Mouse (Mus musculus): ENCODE results near the gene Dkk3. TPM values are rescaled to one million over a fixed set of nuclear protein-coding genes. Genes with fewer than 3 reads are reported as not detected.

The Dkk3 gene
- polyA plus RNA-seq, 1 experiment: 16.8 TPM

GRCm38 (mm10) chr7:112142616-112143015 lies 16.2 kb downstream of the Dkk3 start:
- DNase-seq: no peak
- WGBS: 58% methylated on average over 3 of the region's 3 CpGs
- H3K36me3 ChIP-seq (ENCODE audit: control insufficient read depth, insufficient read depth, low read length): no peaks in the 10 kb centered on the region
- no peak for TF ChIP-seq CTCF (conservative IDR thresholded peaks at IDR 0.05; ENCODE audit: insufficient read depth, insufficient read length, low read depth, low read length)
- TF ChIP-seq POLR2A (IDR thresholded peaks at IDR 0.05; ENCODE audit: low read depth, low read length): no peak
- H3K27ac ChIP-seq (ENCODE audit: insufficient read depth, low read depth, low read length): no peak overlapping the region
- H3K27me3 ChIP-seq (replicated peaks; ENCODE audit: control insufficient read depth, insufficient read depth, low read length): no peaks in the 10 kb centered on the region
- no peaks in the 10 kb centered on the region for H3K4me1 ChIP-seq (ENCODE audit: control insufficient read depth, insufficient read depth, low read length)
- no peak overlapping the region for H3K4me3 ChIP-seq (ENCODE audit: insufficient read depth, low read depth, low read length)

GRCm38 (mm10) chr7:112140725-112141124 lies 18.1 kb downstream of the Dkk3 start:
- Histone ChIP-seq H3K36me3 (ENCODE audit: control insufficient read depth, insufficient read depth, low read length) (no peaks in the 10 kb centered on the region), H3K4me3 (ENCODE audit: insufficient read depth, low read depth, low read length) (no peak overlapping the region), H3K27ac (ENCODE audit: insufficient read depth, low read depth, low read length) (no peak overlapping the region), H3K4me1 (ENCODE audit: control insufficient read depth, insufficient read depth, low read length) (no peaks in the 10 kb centered on the region), H3K27me3 (replicated peaks; ENCODE audit: control insufficient read depth, insufficient read depth, low read length) (no peaks in the 10 kb centered on the region)
- TF ChIP-seq CTCF (conservative IDR thresholded peaks at IDR 0.05; ENCODE audit: insufficient read depth, insufficient read length, low read depth, low read length): no peak
- TF ChIP-seq POLR2A (IDR thresholded peaks at IDR 0.05; ENCODE audit: low read depth, low read length): no peak
- DNase-seq: no peak
- 93% methylated on average over 2 of the region's 2 CpGs for WGBS

GRCm38 (mm10) chr7:112138509-112139405 lies 20.1 kb downstream of the Dkk3 start:
- TF ChIP-seq POLR2A (IDR thresholded peaks at IDR 0.05; ENCODE audit: low read depth, low read length) (no peak), CTCF (conservative IDR thresholded peaks at IDR 0.05; ENCODE audit: insufficient read depth, insufficient read length, low read depth, low read length) (no peak)
- H3K27ac ChIP-seq (ENCODE audit: insufficient read depth, low read depth, low read length): no peak overlapping the region; the same call in 1 of the 2 replicates
- H3K36me3 ChIP-seq (ENCODE audit: control insufficient read depth, insufficient read depth, low read length): no peaks in the 10 kb centered on the region
- no peak overlapping the region for H3K4me3 ChIP-seq (ENCODE audit: insufficient read depth, low read depth, low read length)
- no peaks in the 10 kb centered on the region for H3K27me3 ChIP-seq (replicated peaks; ENCODE audit: control insufficient read depth, insufficient read depth, low read length)
- 73% methylated on average over 11 of the region's 11 CpGs for WGBS
- peak; percentile 78 for DNase-seq
- H3K4me1 ChIP-seq (ENCODE audit: control insufficient read depth, insufficient read depth, low read length): no peaks in the 10 kb centered on the region

GRCm38 (mm10) chr7:112138168-112138508 lies 20.7 kb downstream of the Dkk3 start:
- H3K4me1 ChIP-seq (ENCODE audit: control insufficient read depth, insufficient read depth, low read length): no peaks in the 10 kb centered on the region
- no peaks in the 10 kb centered on the region for H3K36me3 ChIP-seq (ENCODE audit: control insufficient read depth, insufficient read depth, low read length)
- WGBS: 81% methylated on average over 7 of the region's 7 CpGs
- TF ChIP-seq POLR2A (IDR thresholded peaks at IDR 0.05; ENCODE audit: low read depth, low read length) (no peak), CTCF (conservative IDR thresholded peaks at IDR 0.05; ENCODE audit: insufficient read depth, insufficient read length, low read depth, low read length) (no peak)
- H3K27me3 ChIP-seq (replicated peaks; ENCODE audit: control insufficient read depth, insufficient read depth, low read length): no peaks in the 10 kb centered on the region
- H3K27ac ChIP-seq (ENCODE audit: insufficient read depth, low read depth, low read length): peak overlapping the region; percentile 54; the same call in 1 of the 2 replicates
- DNase-seq: no peak
- no peak overlapping the region for H3K4me3 ChIP-seq (ENCODE audit: insufficient read depth, low read depth, low read length)

- Histone ChIP-seq H3K4me3 (ENCODE audit: insufficient read depth, low read depth, low read length) (no peak overlapping the region), H3K27ac (ENCODE audit: insufficient read depth, low read depth, low read length) (no peak overlapping the region), H3K4me1 (ENCODE audit: control insufficient read depth, insufficient read depth, low read length) (no peaks in the 10 kb centered on the region), H3K27me3 (replicated peaks; ENCODE audit: control insufficient read depth, insufficient read depth, low read length) (no peaks in the 10 kb centered on the region), H3K36me3 (ENCODE audit: control insufficient read depth, insufficient read depth, low read length) (no peaks in the 10 kb centered on the region)
- WGBS: 88% methylated on average over 5 of the region's 5 CpGs
- DNase-seq: no peak
- TF ChIP-seq CTCF (conservative IDR thresholded peaks at IDR 0.05; ENCODE audit: insufficient read depth, insufficient read length, low read depth, low read length) (no peak), POLR2A (IDR thresholded peaks at IDR 0.05; ENCODE audit: low read depth, low read length) (no peak)
Measured at GRCm38 (mm10) chr7:112136537-112136936, 22.3 kb downstream of the Dkk3 start.

GRCm38 (mm10) chr7:112135161-112135560 lies 23.7 kb downstream of the Dkk3 start:
- Histone ChIP-seq H3K27ac (ENCODE audit: insufficient read depth, low read depth, low read length) (no peak overlapping the region), H3K27me3 (replicated peaks; ENCODE audit: control insufficient read depth, insufficient read depth, low read length) (no peaks in the 10 kb centered on the region), H3K36me3 (ENCODE audit: control insufficient read depth, insufficient read depth, low read length) (no peaks in the 10 kb centered on the region), H3K4me3 (ENCODE audit: insufficient read depth, low read depth, low read length) (no peak overlapping the region), H3K4me1 (ENCODE audit: control insufficient read depth, insufficient read depth, low read length) (no peaks in the 10 kb centered on the region)
- no peak for DNase-seq
- no peak for TF ChIP-seq POLR2A (IDR thresholded peaks at IDR 0.05; ENCODE audit: low read depth, low read length)
- TF ChIP-seq CTCF (conservative IDR thresholded peaks at IDR 0.05; ENCODE audit: insufficient read depth, insufficient read length, low read depth, low read length): no peak
- 81% methylated on average over 4 of the region's 4 CpGs for WGBS

- Histone ChIP-seq H3K27me3 (replicated peaks; ENCODE audit: control insufficient read depth, insufficient read depth, low read length) (no peaks in the 10 kb centered on the region), H3K36me3 (ENCODE audit: control insufficient read depth, insufficient read depth, low read length) (no peaks in the 10 kb centered on the region), H3K4me1 (ENCODE audit: control insufficient read depth, insufficient read depth, low read length) (peaks cover 5% of the 10 kb centered on the region), H3K27ac (ENCODE audit: insufficient read depth, low read depth, low read length) (no peak overlapping the region), H3K4me3 (ENCODE audit: insufficient read depth, low read depth, low read length) (no peak overlapping the region)
- WGBS: 92% methylated on average over 5 of the region's 5 CpGs
- TF ChIP-seq CTCF (conservative IDR thresholded peaks at IDR 0.05; ENCODE audit: insufficient read depth, insufficient read length, low read depth, low read length) (peak; percentile 15; the same call in 1 of the 2 replicates), POLR2A (IDR thresholded peaks at IDR 0.05; ENCODE audit: low read depth, low read length) (no peak)
- no peak for DNase-seq
Measured at GRCm38 (mm10) chr7:112133277-112133676, 25.6 kb downstream of the Dkk3 start.

Data from kidney, adult 2 months (tissue).